Mouse (Mus musculus) heart, postnatal 0 days (tissue): ENCODE data around the gene Mcee.

Experiments
- CTCF ChIP-seq: IDR thresholded peaks from 2 replicates; pipeline ENCODE4 v1.5.1; 2016; ENCODE audit warnings: antibody characterized with exemption, control low read depth, low read depth
- EP300 ChIP-seq: IDR thresholded peaks from 2 replicates; pipeline ENCODE4 v1.6.1; 2016; ENCODE audit warnings: antibody characterized with exemption, low read depth

DNA sequence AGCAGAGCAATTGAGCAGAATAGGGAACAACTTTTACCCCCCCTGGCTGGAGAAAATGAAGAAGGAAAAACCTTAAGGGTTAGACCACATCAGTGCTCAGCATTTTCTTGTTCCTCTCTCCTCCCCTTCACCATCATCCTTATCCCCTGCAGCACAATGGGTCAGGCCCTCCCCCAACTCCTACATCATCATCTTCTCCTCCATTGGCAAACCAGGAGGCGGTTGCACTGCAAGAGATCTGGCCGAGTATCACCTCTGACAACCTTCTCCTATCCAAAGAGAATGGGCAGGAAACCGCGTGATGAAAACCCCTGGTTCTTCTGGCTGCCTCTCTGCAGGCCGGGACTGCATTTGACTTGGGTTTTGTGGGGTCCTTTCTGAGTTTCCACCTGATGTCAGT is 35.7 kb upstream of the Mcee start:
- TF ChIP-seq EP300 (no peak), CTCF (no peak)
